Mouse (Mus musculus) bone marrow, adult 2 months (tissue): Measurements from ENCODE around the gene Hpd. TPM values are rescaled to one million over a fixed set of nuclear protein-coding genes. Genes with fewer than 3 reads are reported as not detected.

Source experiments
- H3K27ac ChIP-seq: fragments of 200-500 bp; 2 replicates; pipeline ENCODE4 v1.5.1; 2012; ENCODE audit warnings: low read depth, mild to moderate bottlenecking, control low read depth, inconsistent platforms, low read length; ENCODE audit not compliant: control insufficient read depth, poor library complexity, insufficient read depth
- H3K4me1 ChIP-seq: fragments of 200-500 bp; 2 replicates; pipeline ENCODE4 v1.6.1; 2011; ENCODE audit warnings: low read length; ENCODE audit not compliant: control insufficient read depth, insufficient read depth
- H3K4me3 ChIP-seq: fragments of 200-500 bp; replicated peaks from 2 replicates; pipeline ENCODE3; 2011; ENCODE audit warnings: mild to moderate bottlenecking, low read depth, low read length, control low read depth; ENCODE audit not compliant: control insufficient read depth
- CTCF ChIP-seq: fragments of 200-500 bp; IDR thresholded peaks from 2 replicates; pipeline ENCODE4 v1.5.1; 2011; ENCODE audit warnings: low read length, control low read depth; ENCODE audit not compliant: control insufficient read depth, insufficient read depth
- POLR2A ChIP-seq: fragments of 200-500 bp; IDR thresholded peaks from 2 replicates; pipeline ENCODE4 v1.6.1; 2011; ENCODE audit warnings: low read depth, mild to moderate bottlenecking, control low read depth, low read length, borderline replicate concordance; ENCODE audit not compliant: control insufficient read depth
- WGBS: fragments of 180-500 bp; shearing (Covaris S2); methylation state at CpG from one replicate; pipeline ENCODE4 v1.1.7; 2018; 5-methylcytosine and 5-hydroxymethylcytosine counted together
- polyA plus RNA-seq: library from polyadenylated mRNA; stranded (reverse); fragments of >200 nt; gene quantifications from 2 replicates; pipeline ENCODE4 v1.2.4, GENCODE M21; 2011; ENCODE audit warnings: low replicate concordance; ENCODE audit not compliant: missing spikeins, insufficient read depth, insufficient read length

Gene Hpd
- polyA plus RNA-seq, 1 experiment, result 21.0 TPM

DNA sequence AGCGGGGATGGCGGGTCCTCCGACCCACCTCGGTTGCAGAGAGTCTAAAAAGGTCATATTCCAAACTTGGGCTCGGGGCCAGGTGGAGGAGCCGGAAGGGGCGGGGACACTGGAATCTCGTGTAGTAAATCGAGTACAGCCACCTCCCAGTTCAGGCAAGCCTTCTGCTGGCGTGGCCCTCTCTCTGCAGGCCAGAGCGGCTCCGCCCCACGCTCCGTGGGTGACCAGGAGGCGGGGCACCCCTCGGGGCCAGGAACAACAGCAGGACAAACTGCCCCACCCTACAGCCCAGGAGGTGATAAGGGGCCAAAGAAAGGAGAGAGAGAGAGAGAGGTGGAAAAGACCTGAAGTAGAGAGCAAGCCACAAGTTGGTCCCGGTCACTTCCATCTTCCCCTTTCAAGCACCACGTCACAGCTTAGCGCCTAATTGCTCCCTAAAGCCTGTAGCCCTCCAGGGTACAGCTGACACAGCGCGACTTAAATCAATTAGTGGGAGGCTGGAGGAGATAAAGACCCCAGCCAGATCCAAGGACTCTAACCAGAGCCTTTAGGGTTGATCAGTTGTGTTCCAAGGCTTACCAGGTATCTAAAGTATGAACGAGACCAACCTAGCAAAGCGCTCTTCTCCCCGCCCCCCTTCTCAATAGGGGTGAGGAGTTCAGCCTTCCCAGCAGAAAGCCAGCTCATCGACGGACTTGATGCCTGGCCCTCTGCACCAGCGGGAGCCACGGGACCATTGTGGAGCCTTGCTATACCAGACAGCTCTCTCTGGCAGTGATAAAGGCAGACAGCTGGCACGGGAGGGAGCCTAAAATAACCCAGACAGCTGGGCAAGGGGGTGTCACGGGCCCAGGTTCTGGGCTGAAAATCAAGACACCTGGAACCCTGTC, 46.8 kb downstream of the Hpd start:
- 21% methylated on average over 30 of the region's 30 CpGs for WGBS
- H3K4me3 ChIP-seq, result peak overlapping the region; percentile 31
- H3K4me1 ChIP-seq, result peaks cover 2% of the 10 kb centered on the region; the same call in 1 of the 2 replicates

DNA sequence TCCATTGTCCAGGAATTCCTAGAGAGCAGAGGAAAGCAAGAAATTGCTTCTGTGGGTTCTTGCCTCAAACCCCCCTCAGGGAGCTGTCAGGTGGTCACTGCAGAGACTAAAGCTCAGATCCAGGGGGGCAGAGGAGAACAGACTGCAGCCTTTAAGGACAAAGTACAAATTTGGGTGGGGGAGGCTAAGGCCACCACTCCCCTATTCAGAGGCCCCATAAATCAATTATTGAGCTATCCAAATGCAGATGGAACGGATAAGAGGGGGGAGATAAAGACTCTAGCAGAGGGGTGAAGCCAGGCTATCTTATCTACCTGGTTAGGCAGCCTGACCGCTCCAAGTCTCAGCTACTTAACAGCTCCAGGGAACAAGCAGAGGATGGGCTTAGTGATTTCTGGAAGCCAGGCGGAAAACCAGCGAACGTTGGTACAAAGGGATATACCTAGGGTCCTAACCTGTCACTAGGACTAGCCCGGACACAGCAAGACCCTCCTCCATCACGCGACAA, 47.6 kb downstream of the Hpd start:
- Histone ChIP-seq H3K4me1 (peaks cover 3% of the 10 kb centered on the region; the same call in 1 of the 2 replicates), H3K27ac (no peak overlapping the region; the same call in 1 of the 2 replicates), H3K4me3 (no peak overlapping the region)
- WGBS, result 77% methylated on average over 8 of the region's 8 CpGs
- TF ChIP-seq POLR2A (no peak), CTCF (no peak)

More for the DNA sequence above, 46.8 kb downstream of the Hpd start:
- TF ChIP-seq POLR2A, result 0 out of 2 replicates have a peak, but pooled peaks have one; percentile 25
- TF ChIP-seq CTCF, result no peak
- peak overlapping the region; percentile 99 for H3K27ac ChIP-seq

DNA sequence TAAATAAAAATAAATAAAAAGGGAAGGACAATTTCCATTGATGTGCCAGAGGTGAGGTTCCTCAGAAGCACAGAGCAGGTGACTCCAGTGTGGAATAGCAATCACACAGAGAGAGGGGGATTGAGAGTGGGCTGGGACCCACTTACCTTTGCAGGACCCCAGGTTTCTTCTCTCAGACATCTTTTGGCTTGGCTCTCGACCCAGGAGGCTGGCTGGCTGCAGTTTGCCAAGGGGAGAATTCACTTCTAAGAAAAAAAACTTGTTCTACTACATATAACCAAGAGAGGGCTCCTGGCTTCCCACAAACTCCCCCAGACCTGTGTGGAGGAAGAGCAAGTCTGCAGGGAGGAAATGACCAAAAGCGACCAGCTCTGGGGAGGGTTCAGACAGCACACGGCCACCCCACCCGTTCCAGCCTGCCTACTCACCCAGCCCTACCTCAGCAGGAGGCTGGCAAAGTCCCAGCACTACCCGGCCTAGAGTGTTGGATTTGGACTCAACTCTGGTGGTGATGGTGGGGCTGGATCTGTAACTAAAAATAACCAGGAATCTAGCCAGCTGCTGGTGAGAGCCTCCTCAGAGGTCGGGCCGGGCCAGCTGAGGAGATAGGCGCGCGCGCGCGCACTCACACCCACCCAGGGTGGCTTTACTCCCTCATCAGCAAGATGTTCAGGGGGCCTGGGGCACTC, 48.2 kb downstream of the Hpd start:
- TF ChIP-seq POLR2A (no peak), CTCF (no peak)

DNA sequence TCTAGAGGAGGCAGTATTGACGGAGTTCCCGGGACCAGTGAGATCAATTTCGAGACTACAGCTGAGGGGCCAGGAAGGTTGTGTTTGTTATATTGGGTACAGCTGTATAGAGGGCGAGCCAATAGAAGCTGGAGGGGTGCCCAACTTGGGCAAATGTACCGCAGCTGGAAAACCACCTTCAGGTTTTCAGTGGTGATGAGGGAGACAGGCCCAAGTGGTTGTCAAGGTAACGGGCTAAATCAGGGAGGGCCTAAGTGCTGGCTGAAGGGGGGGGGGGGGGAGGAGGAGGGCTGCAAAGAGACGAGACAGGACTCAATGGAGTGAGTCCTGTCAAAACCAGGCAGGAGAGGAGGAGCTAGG, 48.8 kb downstream of the Hpd start:
- WGBS, result 48% methylated on average over 7 of the region's 7 CpGs
- Histone ChIP-seq H3K4me3 (no peak overlapping the region), H3K27ac (no peak overlapping the region), H3K4me1 (peaks cover 3% of the 10 kb centered on the region; the same call in 1 of the 2 replicates)
- no peak for TF ChIP-seq CTCF
- TF ChIP-seq POLR2A, result no peak

More for the DNA sequence above, 48.2 kb downstream of the Hpd start:
- 42% methylated on average over 13 of the region's 13 CpGs for WGBS
- H3K4me3 ChIP-seq, result no peak overlapping the region
- H3K27ac ChIP-seq, result peak overlapping the region; percentile 21
- H3K4me1 ChIP-seq, result peaks cover 3% of the 10 kb centered on the region; the same call in 1 of the 2 replicates

DNA sequence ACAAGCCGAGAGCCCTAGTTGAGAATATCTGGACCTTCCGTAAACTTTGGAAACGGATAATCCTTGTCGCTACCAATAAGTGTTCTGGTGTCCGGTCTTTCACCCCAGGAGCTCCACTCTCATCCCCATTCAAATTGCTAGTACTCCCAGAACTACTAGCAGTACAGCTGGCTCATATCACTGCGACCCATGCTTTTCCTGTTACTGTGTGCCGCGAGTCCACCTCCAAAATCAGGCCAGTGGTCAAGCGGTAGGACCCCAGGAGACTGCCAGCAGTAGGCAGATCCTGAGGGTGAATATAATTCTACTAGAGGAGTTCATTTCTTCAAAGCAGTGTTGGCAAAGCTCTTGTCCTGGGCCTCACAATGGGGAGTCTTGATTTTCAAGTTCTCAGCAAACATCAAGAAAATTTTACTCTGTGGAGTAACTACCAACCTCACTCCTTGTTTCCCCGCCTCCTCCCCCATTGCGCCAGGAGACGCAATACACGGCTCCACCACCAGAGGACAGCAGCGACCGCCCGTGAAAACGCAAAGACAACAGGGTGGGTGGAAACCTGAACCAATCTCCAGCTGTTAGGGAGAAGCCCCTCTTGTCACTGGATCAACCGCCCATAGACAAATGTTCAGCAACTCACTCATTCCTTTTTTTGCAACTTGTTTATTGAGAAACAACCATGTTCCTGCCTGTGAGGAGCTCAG, 49.3 kb downstream of the Hpd start:
- TF ChIP-seq CTCF (peak; percentile 100), POLR2A (0 out of 2 replicates have a peak, but pooled peaks have one; percentile 34)
- peak overlapping the region; percentile 69 for H3K4me3 ChIP-seq
- 24% methylated on average over 18 of the region's 18 CpGs for WGBS
- peak overlapping the region; percentile 57 for H3K27ac ChIP-seq
- H3K4me1 ChIP-seq, result peaks cover 3% of the 10 kb centered on the region; the same call in 1 of the 2 replicates

DNA sequence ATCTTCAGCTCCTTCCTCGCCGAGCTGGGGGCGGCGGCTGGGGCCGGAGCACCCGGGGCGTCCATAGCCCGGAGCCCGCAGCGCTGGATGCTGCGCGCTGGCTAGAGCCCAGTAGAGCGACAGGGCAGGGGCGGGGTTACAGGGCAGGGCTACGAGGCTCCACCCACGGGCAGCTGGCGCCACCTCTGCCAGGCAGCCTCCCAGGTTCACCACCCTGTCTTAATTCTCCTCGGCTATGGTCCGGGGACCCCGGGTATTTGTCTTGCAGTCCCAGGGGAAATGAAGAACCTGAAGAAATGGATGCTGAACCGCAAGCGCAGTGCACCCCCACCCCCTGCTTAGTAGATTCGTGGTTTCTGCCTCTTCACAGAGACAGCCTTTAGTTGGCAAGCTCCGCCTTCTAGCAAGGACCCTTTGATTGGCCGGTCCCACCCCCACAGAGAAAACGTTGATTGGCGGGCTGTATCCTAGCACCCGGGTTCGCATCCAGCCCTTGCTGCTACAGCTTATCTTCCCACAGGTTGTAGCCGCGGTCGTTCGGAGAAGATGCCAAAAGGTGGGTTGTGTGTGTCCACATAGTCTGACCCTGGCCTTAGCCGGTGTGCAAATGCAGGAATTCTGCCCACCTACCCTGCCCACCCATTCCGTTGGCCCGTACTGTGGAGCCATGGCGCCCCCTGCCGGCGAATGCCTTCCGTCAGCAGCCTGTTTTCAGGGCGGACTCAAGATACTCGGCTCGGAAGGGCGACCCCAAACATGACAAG, 50.0 kb downstream of the Hpd start, which contains the start of gene Rhof:
Rhof (minus strand) TSS at position 385 of the 764 bp plus-strand sequence.
- TF ChIP-seq POLR2A, result peak; percentile 61; the same call in 1 of the 2 replicates
- TF ChIP-seq CTCF, result peak; percentile 94
- H3K27ac ChIP-seq, result peak within 1 kb of the TSS; percentile 57
- H3K4me3 ChIP-seq, result peak within 1 kb of the TSS; percentile 69
- WGBS, result 1% methylated on average over 44 of the region's 44 CpGs
- peaks cover 3% of the 10 kb centered on the region; the same call in 1 of the 2 replicates for H3K4me1 ChIP-seq

DNA sequence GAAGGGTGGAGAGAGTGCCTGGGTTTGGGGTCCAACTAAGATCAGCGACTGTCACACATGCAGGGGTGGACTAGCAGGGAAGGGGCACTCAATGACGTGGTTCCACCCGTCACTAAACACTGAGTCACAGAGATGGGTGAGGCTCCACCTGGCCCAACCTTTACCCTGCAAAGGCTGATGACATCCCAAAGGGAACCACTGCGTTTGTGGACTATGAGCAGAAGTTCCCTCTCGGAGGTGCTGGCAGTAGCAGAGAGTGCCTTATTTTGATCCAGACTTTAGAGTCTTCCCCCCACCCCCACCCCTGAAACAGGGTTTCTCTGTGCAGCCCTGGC, 51.7 kb downstream of the Hpd start:
- TF ChIP-seq POLR2A (no peak), CTCF (no peak)
- Histone ChIP-seq H3K27ac (no peak overlapping the region), H3K4me1 (peaks cover 5% of the 10 kb centered on the region; the same call in 1 of the 2 replicates), H3K4me3 (no peak overlapping the region)
- 64% methylated on average over 5 of the region's 5 CpGs for WGBS
